Mouse (Mus musculus): Measurements from ENCODE around the gene Frk. TPM values are rescaled to one million over a fixed set of nuclear protein-coding genes. Genes with fewer than 3 reads are reported as not detected.
"Not testable (repeated sequence)": the region's sequence is repeated elsewhere in the genome, so short reads cannot be mapped to it uniquely, and the experiment has no call there.

Gene Frk
- total RNA-seq, 2 experiments from 2014 or later: 2.9 TPM; not detected in 1

GRCm38 (mm10) chr10:34563518-34564176 is 80.4 kb downstream of the Frk start:
- ATAC-seq (replicated peaks; ENCODE audit: low FRiP score, poor library complexity, severe bottlenecking): no peak

GRCm38 (mm10) chr10:34615474-34615873 is 132.3 kb downstream of the Frk start:
- ATAC-seq (replicated peaks; ENCODE audit: low FRiP score, poor library complexity, severe bottlenecking): no peak

GRCm38 (mm10) chr10:34617216-34617615 is 134.0 kb downstream of the Frk start:
- ATAC-seq (replicated peaks; ENCODE audit: low FRiP score, poor library complexity, severe bottlenecking): no peak

- ATAC-seq (replicated peaks; ENCODE audit: low FRiP score, poor library complexity, severe bottlenecking): no peak
Measured at GRCm38 (mm10) chr10:34618490-34618889, 135.3 kb downstream of the Frk start.

- not testable (repeated sequence) for ATAC-seq (replicated peaks; ENCODE audit: low FRiP score, poor library complexity, severe bottlenecking)
Measured at GRCm38 (mm10) chr10:34620540-34620939, 137.3 kb downstream of the Frk start.

- ATAC-seq (replicated peaks; ENCODE audit: low FRiP score, poor library complexity, severe bottlenecking): no peak
Measured at GRCm38 (mm10) chr10:34638245-34638644, 155.0 kb downstream of the Frk start.

Other genes starting within 250 kb of the Frk start
- gene Tspyl1, start 201.2 kb upstream of the Frk start, total RNA-seq (2015; ENCODE audit: low replicate concordance): 22.3 and 28.1 TPM in 2 replicates
- 25.0 and 30.9 TPM in 2 replicates for gene Tspyl1, start 201.2 kb upstream of the Frk start, total RNA-seq (2017; ENCODE audit: low replicate concordance)
- gene Tspyl4, start 186.0 kb upstream of the Frk start, total RNA-seq (2015; ENCODE audit: low replicate concordance): not detected in 2 replicates
- 0.77 TPM in 1 of 2 replicates, not detected in the other for gene Tspyl4, start 186.0 kb upstream of the Frk start, total RNA-seq (2017; ENCODE audit: low replicate concordance)
- not detected in 2 replicates for gene Col10a1, start 93.4 kb upstream of the Frk start, total RNA-seq (2015; ENCODE audit: low replicate concordance)
- not detected in 2 replicates for gene Col10a1, start 93.4 kb upstream of the Frk start, total RNA-seq (2017; ENCODE audit: low replicate concordance)
- gene Nt5dc1, start 64.8 kb upstream of the Frk start, total RNA-seq (2015; ENCODE audit: low replicate concordance): 12.3 and 15.9 TPM in 2 replicates
- gene Nt5dc1, start 64.8 kb upstream of the Frk start, total RNA-seq (2017; ENCODE audit: low replicate concordance): 7.6 and 11.8 TPM in 2 replicates

All from erythroid progenitor cell, adult 5-6 weeks (primary cell).